Comparison of ENCODE assay signal across 11 mouse cellular contexts in the genomic region with DNA sequence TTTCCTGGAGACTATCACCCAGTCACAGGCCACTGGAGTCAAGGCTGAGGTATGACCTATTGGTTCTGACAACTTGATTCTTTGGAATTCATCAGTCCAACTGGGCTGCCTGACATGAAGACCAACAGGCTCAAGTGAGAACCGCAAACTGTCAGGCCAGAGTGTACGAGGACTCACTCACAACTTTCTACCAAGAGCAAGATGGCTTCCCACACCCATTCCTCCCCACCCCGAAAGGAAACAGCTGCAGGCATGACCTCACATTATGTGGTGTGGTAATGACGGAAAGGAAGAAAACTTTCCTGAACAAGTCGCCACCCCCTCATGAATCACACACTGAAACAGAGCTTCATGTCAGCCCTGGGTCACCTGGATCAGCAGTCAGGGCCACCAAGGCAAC.
DNase-seq lines count a peak whose midpoint lies in the region; ATAC-seq and TF ChIP-seq lines count a peak whose summit lies in the region.
"Had no signal": no experiment of that assay in that cellular context is flagged by ENCODE, and none has a peak within 500 bp of the region (broad histone marks: within the 10 kb centered on the region; RNA-seq: fewer than 3 reads in every experiment).

No protein-coding gene starts in this region.

- no peak for ATAC-seq in intestine, postnatal 0 days

- H3K27me3 ChIP-seq in intestine, postnatal 0 days (replicated peaks; ENCODE audit: control insufficient read depth, insufficient read depth, low read length): no peaks in the 10 kb centered on the region

- TF ChIP-seq CTCF in intestine, postnatal 0 days (IDR thresholded peaks at IDR 0.05; ENCODE audit: low read depth): no peak

- no peaks in the 10 kb centered on the region for H3K9me3 ChIP-seq in intestine, postnatal 0 days (ENCODE audit: control insufficient read depth)

- DNase-seq in cerebellum, postnatal 14 days: peak; percentile 36 to 53
- DNase-seq in cerebellum, adult 9-10 months: no peak
- DNase-seq in 3T3-L1 (ENCODE audit: low read depth, low spot score): peak; percentile 56
- DNase-seq in c-Kit-positive CD71-negative TER-119-negative erythroid progenitor cells, embryonic 14.5 days (ENCODE audit: low read depth): peak; percentile 10
- peak; percentile 57 to 64 for DNase-seq in kidney, postnatal 36 days
- DNase-seq in urinary bladder, postnatal 25 days (ENCODE audit: low spot score): no peak
- no peak for DNase-seq in right cerebral cortex, postnatal 14 days
- DNase-seq: cerebellum, adult 11-12 months; liver; thymus, postnatal 25 days had no signal

- peaks cover 5% of the 10 kb centered on the region; the same call in 1 of the 2 replicates for H3K36me3 ChIP-seq in intestine, postnatal 0 days (ENCODE audit: control insufficient read depth, insufficient read depth)

- H3K4me1 ChIP-seq in intestine, postnatal 0 days (replicated peaks; ENCODE audit: control insufficient read depth, insufficient read depth, low read length): peaks cover 17% of the 10 kb centered on the region; the same call in 1 of the 2 replicates

- no peak overlapping the region for H3K27ac ChIP-seq in intestine, postnatal 0 days (ENCODE audit: low read depth, low read length)

- no peak overlapping the region for H3K4me2 ChIP-seq in intestine, postnatal 0 days (replicated peaks; ENCODE audit: low read depth)

- WGBS in intestine, postnatal 0 days: 75% methylated on average over 5 of the region's 5 CpGs

- no peak overlapping the region for H3K9ac ChIP-seq in intestine, postnatal 0 days (ENCODE audit: low read depth, low read length)

- no peak overlapping the region for H3K4me3 ChIP-seq in intestine, postnatal 0 days (ENCODE audit: low read depth, low read length)

Comparison
In these comparisons a context has a peak if more than half of its experiments do, and no peak if none do; other contexts are left out.
1. DNase-seq: peak in cerebellum, postnatal 14 days (2 of 2), 3T3-L1 (single experiment), c-Kit-positive CD71-negative TER-119-negative erythroid progenitor cells, embryonic 14.5 days (single experiment) and kidney, postnatal 36 days (2 of 2); none in cerebellum, adult 9-10 months (single experiment), urinary bladder, postnatal 25 days (single experiment) and right cerebral cortex, postnatal 14 days (single experiment).